Mouse (Mus musculus) C2C12 (cell line): ENCODE measurements around the gene Gata2.
A peak's percentile ranks its signal among the peaks of the same experiment; 100 is the strongest.

Experiments
- CEBPB ChIP-seq: IDR thresholded peaks from one replicate; pipeline ENCODE4 v1.6.1; 2011; ENCODE audit warnings: low read depth, mild to moderate bottlenecking, control low read depth, moderate library complexity
- CTCF ChIP-seq: IDR thresholded peaks from one replicate; pipeline ENCODE4 v1.5.1; 2011; ENCODE audit not compliant: control insufficient read depth, insufficient read depth, insufficient read length
- FOSL1 ChIP-seq: IDR thresholded peaks from one replicate; pipeline ENCODE4 v1.8.0; 2011; ENCODE audit warnings: mild to moderate bottlenecking, low read length; ENCODE audit not compliant: poor library complexity, insufficient read depth, severe bottlenecking
- MAX ChIP-seq: IDR thresholded peaks from one replicate; pipeline ENCODE4 v1.6.1; 2011; ENCODE audit warnings: mild to moderate bottlenecking, control low read depth
- MYOG ChIP-seq: IDR thresholded peaks from one replicate; pipeline ENCODE4 v1.6.1; 2011; ENCODE audit not compliant: control insufficient read depth, insufficient read length; ENCODE audit errors: extremely low read depth
- USF1 ChIP-seq: IDR thresholded peaks from one replicate; pipeline ENCODE4 v1.6.1; 2011; ENCODE audit warnings: low read depth, mild to moderate bottlenecking, control low read depth, moderate library complexity

GRCm38 (mm10) chr6:88174676-88175075, 19.0 kb upstream of the Gata2 start:
- TF ChIP-seq CTCF (no peak), FOSL1 (no peak), CEBPB (peak; percentile 49), USF1 (no peak), MYOG (no peak), MAX (no peak)
